Mouse (Mus musculus) ovary, postnatal 10 days (tissue): ENCODE measurements around the gene Rrp1.
"Not testable (repeated sequence)": the region's sequence is repeated elsewhere in the genome, so short reads cannot be mapped to it uniquely, and the experiment has no call there.

Experiments used
- DNase-seq: peaks from one replicate; pipeline ENCODE4 v3.0.0; 2022; ENCODE audit warnings: low spot score

Rrp1 gene

DNA sequence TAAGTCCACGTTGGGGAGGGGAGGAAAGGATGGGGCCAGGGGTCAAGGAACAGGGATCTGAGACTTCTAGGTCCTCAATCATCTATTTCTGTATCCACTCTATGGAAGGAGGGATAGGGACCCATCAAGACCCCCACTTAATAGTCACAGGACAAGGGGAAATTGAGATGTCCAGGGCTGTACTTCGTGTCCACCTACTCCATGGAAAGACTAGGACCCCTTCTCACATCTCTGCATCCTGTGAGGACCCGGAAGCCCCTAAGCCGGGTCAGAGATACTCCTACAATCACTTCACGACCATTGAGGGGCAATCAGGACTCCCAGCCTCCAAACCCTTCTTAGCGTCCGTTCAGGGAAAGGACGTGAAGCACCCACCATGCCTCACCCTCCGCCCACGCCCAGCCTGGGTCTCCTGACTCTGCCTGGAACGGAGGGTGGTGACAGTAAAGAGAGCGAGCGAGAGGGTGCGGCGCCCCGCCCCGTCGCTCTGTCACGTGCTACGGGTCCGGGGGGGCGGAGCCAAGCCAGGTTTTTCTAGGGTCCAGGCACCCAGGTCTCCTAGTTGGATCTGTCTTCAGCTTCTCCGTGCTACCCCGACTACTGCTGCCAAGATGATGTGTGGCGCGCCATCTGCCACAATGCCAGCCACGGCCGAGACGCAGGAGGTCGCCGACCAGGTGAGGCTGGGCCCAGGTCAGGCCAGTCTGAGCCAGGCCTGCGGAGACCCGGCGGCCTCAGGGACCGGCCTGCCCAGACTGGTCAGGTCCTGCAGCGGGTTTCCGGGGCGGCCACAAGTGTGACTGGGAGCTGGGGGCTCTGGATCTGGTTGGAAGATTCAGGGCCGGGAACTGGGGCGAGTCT, 12.6 kb upstream of the Rrp1 start, which contains the start of gene Cstb:
Cstb (plus strand) TSS at position 489 of the 861 bp plus-strand sequence.
- DNase-seq, result peak; percentile 51

GRCm38 (mm10) chr10:78422614-78423013, 9.8 kb upstream of the Rrp1 start:
- no peak for DNase-seq

GRCm38 (mm10) chr10:78420929-78421328, 8.1 kb upstream of the Rrp1 start:
- DNase-seq, result no peak

DNA sequence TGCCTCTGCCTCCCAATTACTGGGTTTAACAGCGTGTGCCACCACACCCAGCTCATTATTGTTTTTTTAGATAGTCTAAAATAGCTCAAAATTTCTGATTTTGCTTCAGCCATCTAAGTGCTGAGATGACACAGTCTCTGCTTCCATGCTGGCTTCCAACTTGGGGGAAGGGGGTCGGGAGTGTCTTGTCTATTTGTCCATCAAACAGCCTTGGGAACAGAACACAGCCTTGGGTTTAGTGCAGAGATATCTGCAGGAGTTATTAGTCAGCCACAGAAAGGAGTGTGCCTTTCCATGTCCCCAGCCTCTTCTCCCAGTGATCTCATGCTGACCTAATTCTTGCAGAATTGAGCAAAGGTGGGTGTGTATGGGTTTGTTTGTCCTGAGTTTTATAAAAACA, 5.9 kb upstream of the Rrp1 start:
- no peak for DNase-seq

DNA sequence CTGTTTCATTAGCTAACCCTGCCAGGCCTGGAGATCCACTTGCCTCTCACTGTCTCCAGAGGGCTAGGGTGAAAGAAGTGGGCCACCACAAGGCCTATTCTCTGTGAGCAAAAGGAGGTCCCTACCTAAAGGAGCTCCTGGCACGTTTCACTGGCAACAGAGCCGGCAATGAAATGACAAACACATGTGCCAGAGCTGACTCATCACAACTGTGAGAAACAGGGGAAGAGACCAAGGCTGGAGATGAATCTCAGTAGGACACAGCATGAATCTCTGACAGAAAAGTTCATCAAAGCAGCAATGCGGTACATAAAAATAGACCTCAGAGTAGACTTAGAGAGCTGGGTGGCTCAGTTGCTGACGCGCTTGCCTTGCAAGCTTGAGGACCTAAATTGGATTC, 5.0 kb upstream of the Rrp1 start:
- no peak for DNase-seq

DNA sequence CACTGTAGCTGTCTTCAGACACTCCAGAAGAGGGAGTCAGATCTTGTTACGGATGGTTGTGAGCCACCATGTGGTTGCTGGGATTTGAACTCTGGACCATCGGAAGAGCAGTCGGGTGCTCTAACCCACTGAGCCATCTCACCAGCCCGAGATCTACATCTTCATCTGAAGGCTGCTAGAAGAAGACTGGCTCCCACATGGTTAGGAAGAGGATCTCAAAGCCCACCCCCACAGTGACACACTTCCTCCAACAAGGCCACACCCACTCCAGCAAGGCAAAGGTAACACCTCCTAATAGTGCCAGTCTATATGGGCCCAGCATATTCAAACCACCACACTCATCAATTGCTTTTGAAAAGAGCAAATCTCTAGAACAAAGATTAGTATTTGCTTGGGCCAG, 2.1 kb upstream of the Rrp1 start:
- not testable (repeated sequence) for DNase-seq

DNA sequence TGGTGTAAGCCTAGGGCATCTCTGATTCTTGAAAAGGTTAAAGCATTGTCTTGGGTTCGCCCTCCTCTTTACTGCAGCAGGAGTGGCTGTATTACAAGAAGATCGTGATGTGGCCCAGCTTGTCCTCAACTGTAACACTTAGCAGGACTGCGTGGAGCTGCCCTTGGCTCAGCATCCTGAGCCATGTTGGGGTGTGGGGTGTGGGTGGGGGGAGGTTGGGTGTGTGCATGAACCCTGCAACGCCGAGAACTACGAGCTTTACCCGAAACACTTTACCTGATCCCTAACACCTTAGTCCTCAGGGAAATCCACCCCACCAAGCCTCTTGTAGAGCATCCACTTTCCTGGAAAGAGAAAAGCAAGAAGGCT, 293 bp upstream of the Rrp1 start:
- DNase-seq, result no peak

DNA sequence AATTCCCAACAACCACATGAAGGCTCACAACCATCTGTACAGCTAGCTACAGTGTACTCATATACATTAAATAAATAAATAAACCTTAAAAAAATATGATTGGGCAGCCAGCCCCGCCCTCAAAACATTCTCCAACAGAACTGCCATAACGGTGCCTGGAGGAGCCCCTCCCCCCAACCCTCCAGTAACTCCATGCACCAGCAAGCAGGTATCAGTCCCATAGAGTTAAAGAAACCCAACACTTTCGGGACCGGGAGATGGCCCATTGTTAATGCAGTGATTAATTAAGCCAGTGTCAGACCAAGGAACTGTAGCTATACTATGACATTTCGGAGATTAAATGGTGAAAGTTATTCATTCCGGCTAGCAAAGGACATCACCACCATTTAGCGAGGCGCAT, 992 bp downstream of the Rrp1 start:
- DNase-seq, result no peak

DNA sequence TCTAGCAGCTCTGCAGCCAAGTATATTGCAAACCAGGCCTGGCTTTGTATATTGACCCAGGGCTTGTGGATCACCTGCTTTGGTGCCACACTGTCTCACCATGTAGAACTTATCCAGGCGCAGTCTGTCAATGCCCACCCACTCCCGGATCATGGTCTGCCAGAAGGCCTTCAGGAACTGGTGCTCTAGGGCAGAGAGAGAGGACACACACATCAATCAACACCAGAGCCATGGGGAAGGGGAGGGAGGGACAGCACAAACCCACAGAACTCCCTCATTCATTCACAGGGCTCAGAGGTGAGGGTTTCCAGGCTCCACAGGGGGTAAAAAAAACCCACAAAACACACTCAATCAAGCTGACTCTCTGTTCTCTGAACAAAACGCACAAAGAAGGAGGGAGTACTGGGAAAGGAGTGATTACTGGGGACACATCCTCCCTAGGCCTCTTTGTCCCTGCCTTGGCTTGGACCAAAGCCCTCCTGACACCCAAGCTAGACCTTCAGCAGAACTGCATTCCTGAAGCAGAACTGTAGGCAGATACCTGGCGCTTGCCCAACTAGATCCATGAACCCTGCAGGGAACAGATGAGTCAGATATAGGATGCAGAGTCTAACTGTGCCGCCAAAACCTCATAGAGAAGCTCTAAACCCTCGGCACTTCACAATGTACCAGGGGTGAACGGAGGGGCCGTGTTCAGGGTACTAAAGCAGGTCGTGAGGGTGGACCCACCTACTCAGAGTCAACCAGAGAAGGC, 3.6 kb downstream of the Rrp1 start:
- DNase-seq, result no peak

- DNase-seq, result no peak
Observed at GRCm38 (mm10) chr10:78407132-78407531, 5.7 kb downstream of the Rrp1 start.

DNA sequence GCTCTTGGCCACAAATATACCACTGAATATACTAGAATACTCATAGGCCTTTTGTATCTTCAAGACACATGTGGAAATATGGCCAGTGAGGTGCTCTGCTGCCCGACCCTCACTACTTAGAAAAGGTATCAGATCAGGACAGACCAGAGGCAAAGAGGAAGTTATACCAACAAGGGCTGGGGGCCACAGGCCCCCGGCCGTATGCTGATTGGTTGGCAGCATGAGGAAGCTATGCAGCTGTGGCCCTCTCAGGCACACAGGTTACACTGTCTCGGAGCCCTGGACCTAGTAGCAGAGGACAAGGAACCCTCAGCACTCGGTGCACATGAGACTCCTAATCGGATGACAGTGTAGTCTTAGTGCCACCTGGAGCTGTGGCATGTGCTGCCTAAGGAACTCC, 6.7 kb downstream of the Rrp1 start:
- no peak for DNase-seq

DNA sequence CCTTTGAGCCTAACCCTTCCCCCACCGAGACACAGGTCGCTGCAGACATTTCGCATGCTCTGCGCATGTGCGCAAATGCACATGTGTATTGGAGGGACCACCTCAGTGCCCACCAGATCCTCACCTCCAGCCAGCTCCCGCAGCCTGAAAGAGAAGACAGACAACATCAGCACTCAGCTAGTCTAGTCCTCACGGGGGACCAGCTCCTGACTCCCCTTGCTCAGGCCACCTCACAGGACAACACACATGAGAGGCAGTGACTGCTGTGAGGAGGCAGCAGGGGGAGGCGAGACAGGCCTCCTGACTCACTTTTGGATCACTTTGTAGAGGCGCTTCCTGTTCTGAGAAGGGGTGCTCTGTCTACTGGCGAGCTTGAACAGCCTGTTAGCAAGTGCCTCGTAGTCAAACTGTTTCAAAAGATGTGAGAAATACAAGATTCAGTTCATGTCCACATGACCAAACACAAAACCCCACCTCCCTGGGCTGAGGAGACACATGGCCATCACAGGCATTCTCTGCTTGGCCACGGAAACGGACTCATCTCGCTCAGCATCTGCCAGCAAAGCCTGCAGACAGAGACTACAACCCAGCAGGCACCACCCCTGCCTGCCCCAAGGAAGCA, 10.4 kb downstream of the Rrp1 start:
- DNase-seq, result no peak

- DNase-seq, result no peak
Observed at GRCm38 (mm10) chr10:78401127-78401526, 11.7 kb downstream of the Rrp1 start.

DNA sequence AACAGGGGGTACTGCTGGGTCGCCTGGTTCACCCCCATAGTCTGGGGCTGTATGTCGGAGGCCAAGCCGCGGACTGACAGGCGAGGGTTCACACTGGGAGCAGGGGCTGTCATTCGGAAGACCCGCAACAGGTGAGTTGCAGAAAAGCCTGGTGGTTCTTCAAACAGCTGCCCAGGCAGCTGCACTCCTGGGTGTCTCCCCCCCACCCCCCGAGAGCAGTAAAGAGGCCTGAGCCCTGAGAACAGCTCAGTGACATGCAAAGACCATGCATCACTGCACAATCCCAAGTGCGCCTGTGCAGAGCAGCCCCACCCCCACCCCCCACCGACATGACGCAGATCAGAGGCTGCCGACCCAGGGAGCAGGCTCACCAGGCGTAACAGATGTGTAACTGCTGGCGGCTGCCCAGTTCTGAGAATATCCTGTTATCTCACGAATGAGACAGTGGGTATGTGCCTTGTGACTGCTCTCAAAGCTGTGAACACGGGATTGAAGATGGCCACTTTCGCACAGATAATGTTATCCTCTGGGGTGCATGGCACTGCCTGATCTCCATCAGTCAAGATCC, 13.7 kb downstream of the Rrp1 start:
- DNase-seq, result no peak

DNA sequence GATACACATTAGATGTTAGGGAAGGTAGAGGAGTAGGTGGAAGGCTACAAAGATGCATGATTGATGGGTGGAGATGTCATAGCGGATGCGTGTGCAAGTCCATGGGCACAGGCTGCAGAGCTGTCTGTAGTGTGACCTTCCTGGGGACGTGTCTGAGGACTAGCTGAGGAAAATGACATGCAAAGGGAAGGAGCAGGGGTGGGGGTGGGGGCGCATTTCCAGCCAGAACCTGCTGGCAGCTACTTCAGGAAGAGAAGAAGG, 16.3 kb downstream of the Rrp1 start:
- DNase-seq, result no peak

DNA sequence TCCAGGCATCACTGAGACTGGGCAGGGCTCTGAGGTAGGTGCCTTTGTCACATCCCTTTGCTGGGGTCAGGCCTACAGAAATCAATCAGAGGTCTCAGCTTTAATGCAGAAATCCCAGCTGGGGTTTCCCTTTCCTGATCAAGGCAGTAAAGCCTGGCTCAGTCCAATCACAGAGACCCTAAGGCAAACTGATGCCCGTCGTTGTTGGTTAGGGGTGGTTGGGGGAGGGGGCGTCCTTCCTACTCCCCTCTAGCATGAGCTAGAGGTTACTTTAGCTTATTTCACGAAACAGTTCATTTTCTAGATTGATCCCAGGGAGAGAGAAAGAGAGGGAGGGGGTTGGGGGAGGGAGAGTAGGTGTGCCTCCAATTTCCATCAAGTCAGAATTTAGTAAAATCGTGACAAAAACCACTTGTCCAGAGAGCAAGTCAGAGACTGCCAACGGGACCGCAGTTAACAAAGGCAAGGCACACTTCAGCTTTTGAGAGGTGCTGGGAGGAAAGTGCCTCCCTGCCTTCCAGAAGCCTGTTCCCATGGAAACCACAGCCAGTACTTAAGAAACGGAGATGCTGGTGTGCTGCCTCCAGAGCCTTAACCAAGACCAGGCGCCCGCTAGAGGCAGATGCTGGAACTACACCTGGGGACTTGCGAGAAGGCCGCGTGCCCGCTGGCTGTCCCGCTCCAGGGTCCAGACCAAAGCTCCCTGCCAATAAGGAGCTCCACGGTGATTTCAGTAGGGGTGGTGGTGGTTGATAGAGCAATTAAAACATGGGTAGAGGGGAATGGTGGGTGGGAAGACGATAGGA, 16.8 kb downstream of the Rrp1 start:
- DNase-seq, result peak; percentile 96

GRCm38 (mm10) chr10:78395377-78395776, 17.5 kb downstream of the Rrp1 start:
- DNase-seq, result no peak

DNA sequence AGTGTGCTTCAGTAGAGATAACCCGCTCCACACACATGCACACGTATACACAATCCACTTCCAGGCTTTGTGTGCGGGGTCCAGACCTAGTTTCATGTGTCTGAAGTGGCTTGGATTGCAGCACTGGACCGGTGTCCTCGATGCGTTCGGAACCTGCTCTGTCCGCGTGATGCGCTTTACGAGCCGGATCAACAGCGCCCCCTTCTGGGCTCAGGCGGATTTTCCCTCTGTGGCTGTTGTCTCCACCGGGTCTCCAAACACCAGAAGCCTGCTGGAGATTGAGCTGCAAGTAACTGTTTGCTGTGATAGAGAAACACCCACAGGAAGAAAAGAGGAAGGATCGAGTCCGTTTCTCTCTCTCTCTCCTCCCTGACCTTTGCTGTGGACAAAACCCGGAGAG, 20.8 kb downstream of the Rrp1 start:
- DNase-seq, result peak; percentile 71

GRCm38 (mm10) chr10:78390982-78391470, 21.8 kb downstream of the Rrp1 start:
- DNase-seq, result no peak

DNA sequence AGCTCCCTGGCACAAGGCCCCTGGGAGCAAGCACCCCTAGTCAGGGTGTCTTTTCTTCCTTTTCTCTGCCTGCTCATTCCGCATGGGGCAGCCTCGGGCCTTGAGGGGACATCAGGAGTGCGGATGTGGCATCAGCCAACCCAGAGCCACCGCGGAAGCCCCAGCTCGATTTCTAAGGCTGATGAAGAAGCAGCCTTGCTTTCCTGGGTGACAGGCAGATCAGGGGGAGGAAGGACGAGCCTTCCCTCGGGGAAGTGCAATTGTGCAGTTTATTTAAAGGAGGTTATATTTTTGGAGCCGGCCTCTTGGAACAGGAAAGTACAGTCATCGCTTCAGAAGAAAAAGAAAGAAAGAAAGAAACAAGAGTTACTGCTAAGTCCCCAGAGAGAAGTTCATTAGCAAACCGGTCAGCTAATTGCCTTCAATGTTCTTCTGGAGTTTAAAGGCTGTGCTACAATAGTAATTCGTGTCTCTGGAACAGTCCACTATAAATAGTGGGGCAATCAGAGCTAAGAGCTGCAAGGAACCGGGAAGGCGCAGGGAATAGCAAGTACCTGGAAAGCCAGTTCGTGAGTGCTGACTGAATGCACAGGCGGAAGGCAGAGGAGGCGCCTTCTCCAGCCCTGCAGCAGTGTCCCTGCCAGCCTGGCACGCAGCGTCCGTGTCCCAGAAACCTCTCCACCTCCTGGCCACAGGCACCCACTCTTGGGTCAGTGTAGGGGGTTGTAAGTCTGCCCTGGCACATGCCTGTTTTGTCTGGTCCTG, 24.4 kb downstream of the Rrp1 start:
- DNase-seq, result no peak

DNA sequence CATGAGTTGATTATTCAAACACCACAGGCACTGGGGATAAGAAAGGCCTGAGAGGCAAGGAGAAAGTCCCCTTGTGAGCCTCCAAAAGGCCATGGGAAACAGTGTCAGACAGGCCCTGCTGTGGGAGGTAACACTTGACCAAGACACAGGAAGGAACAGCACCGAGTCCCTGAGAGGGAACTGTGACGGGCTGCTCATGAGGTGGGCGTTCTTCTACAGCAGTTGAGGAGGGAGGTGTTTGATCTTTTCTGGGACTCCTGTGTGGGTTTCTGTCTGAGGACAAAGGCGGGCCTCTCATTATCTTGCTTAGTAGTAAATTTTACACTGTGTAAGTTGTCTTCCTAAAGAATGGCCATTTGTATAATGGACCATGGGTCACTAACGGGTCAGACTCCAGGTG, 27.3 kb downstream of the Rrp1 start:
- DNase-seq, result no peak
